Mouse (Mus musculus) ovary, adult 18-20 months (tissue): ENCODE data around the gene Mrps14.

Experiments
- DNase-seq: peaks from one replicate; pipeline ENCODE4 v3.0.0; 2022; ENCODE audit warnings: low spot score, mixed read lengths

Mrps14 gene

DNA sequence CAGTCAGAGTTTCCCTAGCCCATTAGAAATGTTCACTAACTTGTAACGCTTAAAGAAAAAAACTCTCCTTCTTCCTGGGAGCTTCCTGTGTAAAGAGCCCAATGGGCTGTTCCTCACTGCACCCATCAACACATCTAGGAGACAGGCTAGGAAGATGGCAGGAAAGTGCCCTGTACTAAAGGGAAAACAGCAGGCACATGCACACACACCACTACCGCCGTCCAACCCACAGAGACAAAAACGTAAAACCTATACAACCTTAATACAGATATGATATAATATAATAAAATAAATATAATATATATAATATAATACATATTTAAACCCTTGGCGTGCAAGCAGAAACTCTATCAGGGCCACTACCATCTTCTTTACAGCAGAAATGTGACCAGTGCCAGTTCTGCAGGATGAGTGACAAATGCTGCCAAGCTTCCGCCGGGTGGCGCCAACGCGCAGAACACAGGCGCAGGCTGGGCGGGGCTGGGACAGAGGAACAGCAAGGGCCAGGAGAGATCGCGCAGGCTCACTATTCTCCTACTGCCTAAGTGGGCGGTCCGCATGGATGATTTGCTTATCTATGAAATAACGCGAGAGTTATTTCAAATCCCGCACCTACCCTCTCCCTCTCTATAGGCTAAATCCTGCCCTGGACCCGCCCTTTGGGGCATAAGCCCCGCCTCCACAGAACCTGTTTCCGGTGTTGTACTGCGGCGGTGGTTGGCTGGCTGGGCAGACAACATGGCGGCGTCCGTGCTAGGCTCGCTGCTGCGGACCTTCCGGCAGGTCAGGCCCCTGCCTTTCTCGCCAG, at the start of gene Mrps14:
Gene Mrps14, plus strand, starts transcription at position 687 of the 808 bp plus-strand sequence.
- DNase-seq, result peak; percentile 98

DNA sequence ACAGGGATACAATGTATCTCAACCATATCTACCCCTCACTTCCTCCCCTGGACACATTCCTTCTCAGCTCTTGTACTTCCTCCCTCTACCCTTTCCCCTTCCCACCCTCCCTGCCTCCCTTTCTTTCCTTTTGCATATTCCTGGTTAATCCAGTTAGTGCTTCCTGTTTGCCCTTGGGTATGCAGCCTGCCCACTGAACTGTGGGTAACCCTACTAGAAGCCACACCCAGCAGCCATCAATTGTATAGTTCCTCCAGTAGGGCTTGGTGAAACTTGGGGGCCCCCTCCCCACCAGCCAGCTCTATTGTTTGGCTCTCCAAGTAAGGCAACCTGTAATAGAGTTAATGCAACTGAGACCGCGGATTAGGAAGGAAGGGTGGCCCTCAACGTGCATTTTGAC, 49.4 kb upstream of the Mrps14 start:
- no peak for DNase-seq

DNA sequence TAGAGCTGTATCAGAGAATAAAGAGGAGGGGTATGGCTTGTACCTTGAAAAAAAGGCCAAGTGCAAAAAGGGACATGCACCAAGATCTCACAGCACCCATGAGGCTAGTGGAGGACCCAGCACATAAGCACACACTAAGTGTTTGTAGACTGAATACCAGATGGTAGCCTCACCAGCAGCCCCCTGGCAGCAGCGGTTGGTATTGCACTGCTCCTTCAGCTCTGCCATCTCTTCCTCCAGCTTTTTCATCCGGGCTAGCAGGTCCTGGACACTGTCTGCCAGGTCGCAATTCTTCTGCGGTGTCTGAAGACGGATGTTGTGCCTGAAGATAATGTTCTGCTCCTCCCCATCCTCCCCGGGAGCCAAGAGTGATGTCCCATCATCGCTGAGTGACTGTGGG, 47.7 kb upstream of the Mrps14 start:
- DNase-seq, result no peak

- no peak for DNase-seq
These were observed 45.6 kb upstream of the Mrps14 start for GRCm38 (mm10) chr1:160149291-160149906.

DNA sequence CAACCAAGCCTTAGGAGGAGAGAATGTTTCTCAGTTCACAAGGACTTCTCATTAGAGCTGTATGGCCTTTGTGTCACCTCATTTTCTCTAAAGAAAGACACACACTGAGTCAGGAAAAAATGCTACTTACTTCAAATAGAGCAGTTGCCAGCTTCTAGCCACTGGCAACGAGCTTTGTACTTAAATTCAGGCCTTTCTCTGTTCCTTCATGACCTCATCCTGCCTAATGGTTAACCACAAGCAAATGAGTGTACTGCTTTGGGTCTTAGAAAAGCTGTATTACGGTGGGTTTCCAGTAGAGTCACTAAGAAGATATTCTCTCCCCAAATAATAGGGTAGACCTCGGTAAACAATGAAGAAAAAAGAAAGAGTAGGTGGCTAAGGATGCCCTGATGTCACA, 44.3 kb upstream of the Mrps14 start:
- no peak for DNase-seq

DNA sequence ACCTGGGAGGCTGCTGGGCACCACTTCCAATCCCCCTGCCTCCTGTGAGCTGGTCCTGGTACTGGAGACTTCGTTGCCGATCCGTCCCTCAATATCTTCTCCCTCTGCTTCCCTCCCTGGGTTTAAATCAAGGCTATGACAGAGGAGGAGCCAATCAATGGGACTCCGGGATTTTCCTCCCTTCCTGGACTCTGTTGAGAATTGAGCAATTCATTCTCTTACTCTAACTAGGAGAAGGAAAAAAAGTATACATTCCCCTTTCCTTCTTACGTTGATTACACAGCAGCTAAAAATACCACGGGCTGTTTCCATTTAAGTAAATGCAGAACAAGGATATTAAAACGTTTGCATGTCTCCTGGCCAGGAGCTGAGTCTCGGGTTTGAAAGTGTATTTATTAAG, 41.5 kb upstream of the Mrps14 start, which contains the start of gene Tnn:
Gene Tnn, minus strand, starts transcription at position 101 of the 400 bp plus-strand sequence.
- DNase-seq, result no peak

DNA sequence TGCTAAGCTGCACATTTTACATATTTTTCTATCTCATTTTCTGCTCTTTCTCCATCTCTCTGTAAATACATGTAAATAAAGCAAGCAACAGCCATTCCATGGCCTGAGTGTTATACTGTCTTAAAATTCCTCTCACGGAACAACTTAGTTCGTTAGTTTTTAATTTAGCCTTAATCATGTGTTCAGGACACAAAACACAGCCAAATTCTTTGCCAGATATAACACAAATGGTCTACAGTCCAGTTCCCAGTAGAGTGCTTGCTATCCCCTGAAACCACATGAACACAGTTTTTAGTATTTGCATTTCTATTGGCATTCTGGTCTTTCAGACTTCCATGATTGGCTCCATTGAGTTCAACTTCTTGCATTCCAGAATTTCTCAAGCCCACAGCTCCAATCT, 36.8 kb upstream of the Mrps14 start:
- no peak for DNase-seq

GRCm38 (mm10) chr1:160166600-160166999, 28.4 kb upstream of the Mrps14 start:
- DNase-seq, result no peak

DNA sequence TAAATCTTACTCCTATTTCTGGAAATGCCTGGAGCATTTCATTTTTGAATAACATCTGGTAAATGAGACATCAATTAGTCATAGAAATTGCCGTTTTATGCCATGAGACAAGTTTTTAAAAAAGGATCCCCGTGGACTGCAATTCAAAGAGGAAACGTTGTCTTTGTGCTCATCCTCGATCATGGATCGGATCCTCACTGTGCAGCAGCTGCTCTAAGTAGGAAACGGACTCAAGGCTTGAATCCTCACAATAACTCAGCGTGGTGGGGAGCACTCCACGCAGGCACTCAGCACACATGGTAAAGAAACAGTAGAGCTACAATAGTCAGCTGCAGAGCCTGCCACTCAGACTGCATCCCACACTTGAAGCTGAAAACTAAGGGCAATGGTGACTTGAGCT, 18.1 kb upstream of the Mrps14 start:
- no peak for DNase-seq

GRCm38 (mm10) chr1:160181216-160181615, 13.8 kb upstream of the Mrps14 start:
- no peak for DNase-seq

DNA sequence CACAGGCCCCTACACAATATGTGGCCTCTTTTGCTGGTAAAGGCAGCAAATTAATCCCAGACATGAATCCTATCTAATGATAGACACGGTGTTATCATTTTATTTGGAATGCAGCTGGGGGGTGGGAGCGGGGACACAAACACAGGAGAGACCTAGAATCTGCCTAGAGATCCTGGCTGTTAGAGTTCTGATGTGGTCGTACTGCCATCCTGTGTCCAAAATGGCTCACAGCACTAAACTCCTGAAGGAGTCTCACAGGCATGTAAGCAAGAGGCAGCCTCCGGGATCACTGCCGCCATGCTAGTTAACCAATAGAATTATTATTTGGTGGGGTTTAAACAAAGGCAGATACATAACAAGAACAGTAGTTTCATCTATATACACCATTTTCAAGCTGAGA, 10.5 kb upstream of the Mrps14 start:
- no peak for DNase-seq

DNA sequence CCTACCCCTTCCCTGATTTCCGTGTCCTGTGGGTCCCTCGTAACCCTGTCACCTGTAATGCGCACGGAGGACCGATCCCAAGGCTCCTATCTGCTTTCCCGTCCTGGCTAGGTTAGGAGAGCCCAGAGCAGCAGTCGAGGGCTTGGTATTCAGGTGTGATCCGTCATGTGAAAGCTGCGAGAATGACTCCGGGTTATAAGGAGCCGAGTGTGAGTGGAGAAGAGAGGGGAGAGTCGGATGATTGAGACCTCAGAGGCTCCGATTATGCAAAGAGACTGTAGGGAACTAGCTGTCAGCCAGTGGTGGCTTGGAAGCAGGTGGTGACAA, 285 bp downstream of the Mrps14 start:
- DNase-seq, result no peak

DNA sequence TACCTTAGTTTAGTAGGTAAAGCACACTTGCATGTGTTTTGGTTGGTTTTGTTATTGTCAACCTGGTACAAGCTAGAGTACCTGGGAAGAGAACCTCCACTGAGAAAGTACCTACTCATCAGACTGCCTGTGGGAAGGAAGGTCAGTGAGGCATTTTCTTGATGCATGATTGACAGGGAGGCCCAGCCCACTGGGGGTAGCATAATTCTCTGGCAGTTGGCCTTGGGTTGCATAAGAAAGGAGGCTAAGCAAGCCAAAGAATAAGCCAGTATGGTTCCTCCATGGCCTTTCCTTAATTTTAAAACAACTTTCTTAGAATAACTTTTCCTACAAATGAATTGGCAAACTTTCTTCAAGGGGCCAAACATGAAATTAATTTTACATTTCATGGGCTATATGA, 10.5 kb downstream of the Mrps14 start:
- DNase-seq, result no peak

DNA sequence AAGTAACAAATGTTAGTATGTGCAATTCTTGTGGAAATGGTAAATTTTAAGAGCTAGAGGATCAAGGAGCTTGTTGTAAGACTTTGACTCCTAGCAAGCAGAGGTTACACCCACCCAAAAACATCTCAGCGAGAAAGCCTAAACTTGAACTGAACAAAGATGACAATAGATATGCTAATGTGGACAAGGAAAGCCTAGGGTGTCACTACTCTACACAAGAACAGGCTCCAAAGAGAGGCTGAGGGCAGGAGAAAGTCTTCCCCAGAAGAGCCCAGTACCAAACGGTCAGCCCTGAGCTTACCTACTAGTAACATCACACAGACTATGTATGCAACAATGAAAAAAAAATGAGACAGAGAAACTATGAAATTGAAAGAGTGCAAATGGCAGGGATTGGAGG, 14.8 kb downstream of the Mrps14 start:
- DNase-seq, result no peak

- DNase-seq, result no peak
These were observed 15.6 kb downstream of the Mrps14 start for GRCm38 (mm10) chr1:160210566-160210965.

DNA sequence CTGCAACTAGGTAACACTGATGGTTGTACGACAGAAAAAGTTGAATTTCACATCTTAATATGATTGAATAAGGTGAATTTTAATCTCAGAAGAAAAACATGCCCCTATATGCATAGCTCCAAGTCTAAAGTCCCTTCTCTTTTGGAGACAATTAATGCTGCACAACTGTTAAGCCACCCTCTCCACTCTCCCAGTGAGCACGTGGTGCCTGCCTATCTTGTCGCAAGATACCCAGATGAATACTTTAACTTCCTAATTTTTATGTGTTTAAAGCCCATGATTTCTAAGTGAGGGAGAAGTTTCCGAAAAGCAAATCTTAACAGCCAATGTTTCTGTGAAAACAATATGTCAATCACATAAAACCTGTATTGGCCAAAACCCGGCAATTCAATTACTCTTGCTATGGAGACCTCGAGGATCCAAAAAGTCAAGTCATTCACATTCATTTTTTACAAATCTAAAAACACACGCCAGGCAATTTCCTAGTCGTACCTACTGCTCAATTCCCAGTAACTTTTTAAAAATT, 16.6 kb downstream of the Mrps14 start:
- DNase-seq, result no peak

GRCm38 (mm10) chr1:160212123-160212691, 17.2 kb downstream of the Mrps14 start:
- peak; percentile 25 for DNase-seq

DNA sequence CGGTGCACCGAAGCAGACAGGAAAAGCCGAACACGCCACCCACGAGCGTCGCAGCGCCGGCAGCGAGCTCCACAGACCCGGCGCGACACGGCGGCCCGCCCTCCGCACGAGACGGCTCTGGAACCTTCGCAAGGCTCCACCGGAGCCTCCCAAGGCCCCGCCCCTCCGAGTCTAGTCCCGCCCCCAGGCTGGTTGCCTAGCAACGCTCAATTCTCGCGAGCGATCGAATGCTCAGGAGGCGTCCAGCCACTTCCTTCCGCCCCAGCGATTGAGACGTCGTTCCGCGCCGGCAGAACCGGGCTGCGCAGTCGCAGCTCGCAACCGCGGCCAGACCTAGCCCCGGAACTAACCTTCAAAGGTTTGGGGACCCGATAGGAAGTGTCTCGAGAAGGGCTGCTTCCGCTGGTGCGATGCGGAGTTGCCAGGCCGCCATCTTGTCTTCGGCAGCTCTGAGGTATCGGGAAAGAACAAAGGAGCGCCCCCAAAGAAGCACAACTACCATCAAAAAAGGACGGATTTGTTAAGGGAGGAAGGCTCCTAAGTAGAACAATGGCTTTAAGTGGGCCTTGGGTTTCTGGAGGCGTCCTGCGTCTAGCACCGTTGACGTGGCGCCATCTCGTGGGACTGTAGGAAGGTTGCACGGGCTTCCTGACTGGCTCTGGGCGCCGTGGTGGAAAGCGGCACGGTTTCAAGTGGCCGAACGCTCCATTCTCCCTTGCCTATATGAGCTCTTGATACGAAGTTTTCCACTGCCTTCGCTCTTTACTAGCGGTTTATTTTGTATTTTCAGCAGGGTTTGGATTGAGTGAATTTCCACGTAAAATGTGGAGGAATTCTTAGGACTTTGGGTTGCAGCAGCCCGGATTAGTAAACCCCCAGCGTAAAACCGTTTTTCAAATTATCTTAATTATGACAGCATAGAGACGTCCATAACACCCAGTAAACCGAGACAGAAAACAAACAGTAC, 18.0 kb downstream of the Mrps14 start, which contains the start of gene Cacybp:
Gene Cacybp, minus strand, starts transcription at position 173 of the 967 bp plus-strand sequence.
- peak; percentile 99 for DNase-seq

GRCm38 (mm10) chr1:160214171-160214570, 19.2 kb downstream of the Mrps14 start:
- no peak for DNase-seq

- DNase-seq, result no peak
These were observed 22.9 kb downstream of the Mrps14 start for GRCm38 (mm10) chr1:160217898-160218297.

GRCm38 (mm10) chr1:160224093-160224492, 29.1 kb downstream of the Mrps14 start:
- no peak for DNase-seq

DNA sequence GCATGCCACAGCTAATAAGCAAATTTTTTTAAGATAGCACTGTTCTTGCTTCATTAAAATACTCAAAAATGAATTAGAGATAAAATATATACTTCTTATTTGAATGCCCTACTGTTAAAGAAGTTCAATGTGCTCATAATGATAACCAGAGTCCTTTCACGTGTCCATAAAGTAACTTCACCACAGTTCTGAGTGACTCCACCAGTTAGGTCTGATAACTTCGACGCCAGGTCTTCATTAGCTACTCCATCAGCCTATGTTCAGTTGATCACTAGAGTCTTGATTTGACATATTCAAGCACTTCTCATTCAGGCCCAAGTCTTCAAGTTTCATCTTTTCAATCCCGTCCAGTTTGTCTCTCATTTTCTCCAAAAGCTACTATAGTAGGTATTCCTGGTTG, 32.2 kb downstream of the Mrps14 start:
- DNase-seq, result no peak
